Mouse (Mus musculus) stomach, embryonic 16.5 days (tissue): ENCODE measurements around the gene Cse1l. TPM values are rescaled to one million over a fixed set of nuclear protein-coding genes. Genes with fewer than 3 reads are reported as not detected.

Experiments
- ATAC-seq: fragments of 200-750 bp; cut with Nextera tagmentation; 2 replicates; pipeline ENCODE4 v1.8.0; 2017; ENCODE audit warnings: moderate number of reproducible peaks, moderate TSS enrichment; ENCODE audit not compliant: insufficient read depth, low FRiP score
- H3K27ac ChIP-seq: fragments of 300-500 bp; sonication (generic); 2 replicates; pipeline ENCODE4 v1.5.1; 2014; ENCODE audit warnings: low read length
- H3K27me3 ChIP-seq: fragments of 300-500 bp; sonication (generic); 2 replicates; pipeline ENCODE4 v1.6.1; 2014; ENCODE audit warnings: low read length, control low read depth, mixed read lengths; ENCODE audit not compliant: control insufficient read depth, insufficient read depth
- H3K36me3 ChIP-seq: fragments of 300-500 bp; sonication (generic); 2 replicates; pipeline ENCODE4 v1.6.1; 2014; ENCODE audit warnings: low read length; ENCODE audit not compliant: control insufficient read depth, insufficient read depth
- H3K4me1 ChIP-seq: fragments of 300-500 bp; sonication (generic); 2 replicates; pipeline ENCODE4 v1.6.1; 2014; ENCODE audit warnings: low read length, control low read depth, mixed read lengths; ENCODE audit not compliant: control insufficient read depth, insufficient read depth
- H3K4me2 ChIP-seq: fragments of 300-500 bp; sonication (generic); 2 replicates; pipeline ENCODE4 v1.6.1; 2014; ENCODE audit warnings: low read depth, low read length, mixed read lengths
- H3K4me3 ChIP-seq: fragments of 300-500 bp; sonication (generic); replicated peaks from 2 replicates; pipeline ENCODE4 v1.5.1; 2014; ENCODE audit warnings: mild to moderate bottlenecking, low read length
- H3K9ac ChIP-seq: fragments of 300-500 bp; sonication (generic); 2 replicates; pipeline ENCODE4 v1.6.1; 2014; ENCODE audit warnings: low read length
- H3K9me3 ChIP-seq: fragments of 300-500 bp; sonication (generic); replicated peaks from 2 replicates; pipeline ENCODE4 v1.6.1; 2016; ENCODE audit warnings: low read length, control low read depth; ENCODE audit not compliant: control insufficient read depth
- WGBS: fragments of 180-500 bp; shearing (Covaris S2); extraction: QIAGEN DNeasy Blood & Tissue Kit; methylation state at CpG from one replicate; pipeline ENCODE4 v1.1.7; 2014; 5-methylcytosine and 5-hydroxymethylcytosine counted together
- polyA plus RNA-seq: library from polyadenylated mRNA; unstranded; fragments of >200 nt; fragmentation: Nextera tagmentation; extraction: Ambion mirVana; gene quantifications from 2 replicates; pipeline ENCODE4 v1.2.1, GENCODE M21; 2015

The Cse1l gene
- polyA plus RNA-seq, 1 experiment from 2014 or later, result 94.0 TPM

DNA sequence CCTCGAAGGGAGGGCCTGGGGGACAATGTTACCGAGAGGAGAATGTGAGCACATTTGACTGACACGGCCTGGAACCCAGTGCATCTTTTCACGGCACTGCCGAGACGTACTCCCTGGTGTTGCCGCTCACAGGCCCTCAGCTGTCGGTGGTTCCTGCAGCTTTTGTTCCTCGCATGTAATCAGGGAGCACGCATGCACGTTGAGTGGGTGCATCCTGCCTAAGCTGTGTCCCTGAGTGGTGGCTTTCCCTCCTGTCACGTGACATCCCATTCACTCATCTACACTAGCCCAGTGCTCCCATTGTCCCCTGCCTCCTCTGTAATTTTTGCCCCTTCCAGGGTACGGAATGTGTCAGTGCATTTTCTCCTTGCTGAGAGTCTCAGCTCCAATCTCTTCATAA lies 9.5 kb upstream of the Cse1l start:
- H3K27ac ChIP-seq, result no peak overlapping the region
- ATAC-seq, result no peak
- no peaks in the 10 kb centered on the region for H3K27me3 ChIP-seq
- 80% methylated on average over 13 of the region's 13 CpGs for WGBS
- no peak overlapping the region for H3K9ac ChIP-seq
- H3K4me2 ChIP-seq, result no peak overlapping the region
- no peaks in the 10 kb centered on the region for H3K36me3 ChIP-seq
- H3K9me3 ChIP-seq, result no peaks in the 10 kb centered on the region
- no peak overlapping the region for H3K4me3 ChIP-seq
- no peaks in the 10 kb centered on the region for H3K4me1 ChIP-seq

DNA sequence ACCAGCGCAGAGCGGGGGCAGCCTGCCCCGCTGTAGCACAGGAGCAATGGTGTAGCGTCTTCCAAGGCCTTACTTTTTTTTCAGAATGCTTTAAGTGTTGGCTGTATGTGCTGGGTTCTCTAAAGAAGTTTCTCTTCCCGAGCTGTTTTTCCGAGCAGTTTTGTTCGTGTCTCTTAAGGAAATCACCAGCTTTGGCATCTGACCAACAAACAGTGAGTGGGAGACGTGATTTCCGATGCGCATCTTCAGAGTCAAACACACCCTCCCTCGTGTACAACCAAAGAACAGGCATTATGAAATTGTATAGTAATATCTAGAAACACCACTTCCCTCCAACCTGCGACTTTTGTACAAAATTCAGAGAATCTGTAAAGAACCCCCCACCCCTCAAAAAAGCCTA lies 8.9 kb upstream of the Cse1l start:
- Histone ChIP-seq H3K4me3 (no peak overlapping the region), H3K9me3 (no peaks in the 10 kb centered on the region), H3K4me2 (no peak overlapping the region), H3K27me3 (no peaks in the 10 kb centered on the region), H3K27ac (no peak overlapping the region), H3K9ac (no peak overlapping the region), H3K4me1 (no peaks in the 10 kb centered on the region), H3K36me3 (no peaks in the 10 kb centered on the region)
- no peak for ATAC-seq
- 87% methylated on average over 12 of the region's 12 CpGs for WGBS

DNA sequence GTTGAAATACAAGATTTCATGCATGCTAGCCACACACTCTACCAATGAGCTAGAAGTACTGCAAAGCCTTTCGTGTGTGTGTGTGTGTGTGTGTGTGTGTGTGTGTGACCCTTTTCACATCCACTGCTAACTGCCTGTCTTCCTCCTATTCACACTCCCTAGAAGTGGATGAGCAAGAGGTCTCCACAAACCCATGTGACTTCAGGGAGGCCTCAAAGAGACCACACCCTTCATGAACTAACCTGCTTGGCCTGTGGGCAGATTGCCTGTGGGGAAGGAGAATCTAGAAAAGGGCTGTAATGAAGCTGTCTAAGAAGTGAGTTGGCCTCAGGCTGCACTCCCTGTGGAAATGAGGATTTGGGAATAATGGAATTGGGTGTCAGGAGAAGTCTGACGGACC lies 6.7 kb upstream of the Cse1l start:
- Histone ChIP-seq H3K36me3 (no peaks in the 10 kb centered on the region), H3K4me1 (no peaks in the 10 kb centered on the region), H3K27me3 (no peaks in the 10 kb centered on the region), H3K9me3 (no peaks in the 10 kb centered on the region), H3K9ac (no peak overlapping the region), H3K4me2 (no peak overlapping the region), H3K4me3 (no peak overlapping the region), H3K27ac (no peak overlapping the region)
- 78% methylated on average over 2 of the region's 2 CpGs for WGBS
- no peak for ATAC-seq

DNA sequence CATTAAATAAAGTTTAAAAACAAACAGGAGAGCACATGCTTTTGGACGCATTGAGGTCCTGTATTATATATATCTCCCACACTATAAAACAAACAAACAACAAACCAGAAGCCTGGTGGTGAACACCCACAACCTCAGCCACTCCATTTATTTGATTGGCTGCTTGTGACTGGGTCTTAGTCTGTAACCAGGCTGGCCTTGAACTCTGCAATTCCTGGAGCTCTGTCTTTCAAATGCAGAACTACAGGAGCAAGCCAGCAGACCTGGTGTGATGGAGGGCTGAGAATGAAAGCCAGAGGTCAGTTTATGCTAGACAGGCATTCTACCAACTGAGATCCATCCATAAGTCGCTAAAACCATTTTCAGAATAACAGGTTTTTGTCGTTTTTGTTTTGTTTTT lies 6.1 kb upstream of the Cse1l start:
- ATAC-seq, result no peak
- Histone ChIP-seq H3K4me2 (no peak overlapping the region), H3K9me3 (no peaks in the 10 kb centered on the region), H3K36me3 (no peaks in the 10 kb centered on the region), H3K27ac (no peak overlapping the region), H3K27me3 (no peaks in the 10 kb centered on the region), H3K4me3 (no peak overlapping the region), H3K9ac (no peak overlapping the region), H3K4me1 (no peaks in the 10 kb centered on the region)
- 59% methylated on average over 3 of the region's 3 CpGs for WGBS

DNA sequence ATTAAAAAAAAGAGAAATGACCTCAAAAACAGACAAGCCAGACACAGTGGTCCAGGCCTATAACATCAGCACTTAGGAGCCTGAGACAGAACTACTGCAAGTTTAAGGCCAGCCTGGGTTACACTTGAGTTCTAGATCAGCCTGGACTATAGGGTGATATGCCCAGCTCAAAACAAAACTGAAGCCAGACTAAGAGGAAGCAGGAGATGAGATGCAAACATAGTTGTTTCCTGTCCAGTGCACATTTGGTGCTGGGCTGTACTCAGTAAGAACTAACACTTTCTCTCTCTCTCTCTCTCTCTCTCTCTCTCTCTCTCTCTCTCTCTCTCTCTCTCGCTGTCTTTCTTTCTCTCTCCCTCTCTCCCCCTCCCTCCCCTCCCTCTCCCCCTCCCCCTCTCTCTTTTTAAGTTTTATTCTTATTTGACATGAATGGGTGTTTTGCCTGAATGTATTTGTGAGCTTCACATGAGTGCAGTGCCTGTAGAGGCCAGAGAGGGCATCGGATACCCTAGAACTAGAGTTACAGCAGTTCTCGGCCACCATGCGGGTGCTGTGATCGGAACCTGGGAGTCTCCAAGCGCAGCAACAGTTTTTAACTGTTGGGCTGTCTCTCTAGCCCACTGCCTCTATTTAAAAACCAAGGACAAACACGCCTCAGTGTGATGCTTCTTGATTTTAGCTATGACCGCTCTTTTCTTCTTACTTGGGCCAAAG lies 4.9 kb upstream of the Cse1l start:
- Histone ChIP-seq H3K9me3 (no peaks in the 10 kb centered on the region), H3K27me3 (no peaks in the 10 kb centered on the region), H3K4me1 (no peaks in the 10 kb centered on the region), H3K27ac (no peak overlapping the region), H3K4me2 (no peak overlapping the region), H3K36me3 (no peaks in the 10 kb centered on the region), H3K4me3 (no peak overlapping the region), H3K9ac (no peak overlapping the region)
- ATAC-seq, result no peak
- 87% methylated on average over 8 of the region's 8 CpGs for WGBS

DNA sequence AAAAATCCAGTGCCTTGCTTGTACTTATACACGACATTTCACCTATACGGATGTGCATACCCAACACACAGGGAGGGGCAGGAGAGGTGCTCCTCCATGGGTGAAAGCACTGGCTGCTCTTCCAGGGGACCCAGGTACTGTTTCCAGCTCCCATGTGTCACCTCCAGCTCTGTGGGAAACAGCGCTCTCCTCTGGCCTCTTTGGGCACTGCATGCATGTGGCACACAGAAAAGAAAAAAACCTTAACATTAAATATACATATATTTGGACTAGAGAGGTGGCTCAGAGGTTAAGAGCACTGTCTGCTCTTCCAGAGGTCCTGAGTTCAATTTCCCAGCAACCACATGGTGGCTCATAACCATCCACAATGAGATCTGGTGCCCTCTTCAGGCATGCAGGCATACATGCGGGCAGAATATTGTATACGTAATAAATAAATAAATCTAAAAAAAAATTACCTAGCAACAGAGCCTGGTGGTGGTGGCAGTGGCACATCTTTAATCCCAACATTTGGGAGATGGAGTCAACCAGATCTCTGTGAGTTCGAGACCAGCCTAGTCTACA lies 2.0 kb upstream of the Cse1l start:
- ATAC-seq, result no peak
- 93% methylated on average over 6 of the region's 6 CpGs for WGBS
- Histone ChIP-seq H3K9me3 (no peaks in the 10 kb centered on the region), H3K4me2 (no peak overlapping the region), H3K9ac (no peak overlapping the region), H3K27ac (no peak overlapping the region), H3K27me3 (no peaks in the 10 kb centered on the region), H3K4me3 (no peak overlapping the region), H3K4me1 (peaks cover 11% of the 10 kb centered on the region), H3K36me3 (no peaks in the 10 kb centered on the region)

DNA sequence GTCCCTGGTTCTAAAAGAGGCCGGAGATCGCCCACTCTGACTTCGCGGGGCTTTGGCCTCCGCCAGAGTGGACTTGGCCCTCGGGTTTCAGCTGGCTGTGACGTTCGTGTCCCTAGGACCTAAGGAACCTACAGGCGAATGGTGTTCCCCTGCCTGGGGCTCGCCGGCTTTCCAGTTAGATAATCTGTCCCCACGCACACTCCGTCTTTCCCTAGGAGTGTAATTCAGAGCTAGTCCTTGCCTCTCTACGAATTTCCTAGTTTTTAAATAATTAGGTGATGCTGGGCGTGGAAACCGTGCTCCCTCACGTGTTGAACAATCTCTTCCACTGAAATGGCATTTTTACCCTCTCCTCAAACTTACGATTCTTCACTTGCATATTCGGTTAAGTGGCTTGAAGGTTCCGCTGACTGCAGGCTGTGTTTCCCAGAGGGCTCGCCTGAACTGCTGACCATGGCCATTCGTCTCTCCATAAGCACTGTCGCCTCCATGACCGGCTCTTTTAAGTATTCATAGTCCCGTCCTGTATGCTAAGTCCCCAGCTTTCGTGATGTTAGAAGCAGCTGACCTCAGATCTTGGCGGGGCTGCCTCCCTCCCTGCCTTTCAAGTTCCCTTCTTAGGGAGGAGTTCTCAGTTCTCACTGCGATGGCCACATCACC lies 813 bp downstream of the Cse1l start:
- Histone ChIP-seq H3K36me3 (0 out of 2 replicates have a peak, but pooled peaks cover 5% of the 10 kb centered on the region), H3K27me3 (no peaks in the 10 kb centered on the region), H3K4me2 (peak overlapping the region; percentile 84), H3K4me1 (peaks cover 11% of the 10 kb centered on the region), H3K4me3 (peak overlapping the region; percentile 85), H3K9me3 (no peaks in the 10 kb centered on the region), H3K9ac (peak overlapping the region; percentile 93), H3K27ac (peak overlapping the region; percentile 99)
- under 1% methylated on average over 28 of the region's 28 CpGs for WGBS
- peak; percentile 23; the same call in 1 of the 2 replicates for ATAC-seq

DNA sequence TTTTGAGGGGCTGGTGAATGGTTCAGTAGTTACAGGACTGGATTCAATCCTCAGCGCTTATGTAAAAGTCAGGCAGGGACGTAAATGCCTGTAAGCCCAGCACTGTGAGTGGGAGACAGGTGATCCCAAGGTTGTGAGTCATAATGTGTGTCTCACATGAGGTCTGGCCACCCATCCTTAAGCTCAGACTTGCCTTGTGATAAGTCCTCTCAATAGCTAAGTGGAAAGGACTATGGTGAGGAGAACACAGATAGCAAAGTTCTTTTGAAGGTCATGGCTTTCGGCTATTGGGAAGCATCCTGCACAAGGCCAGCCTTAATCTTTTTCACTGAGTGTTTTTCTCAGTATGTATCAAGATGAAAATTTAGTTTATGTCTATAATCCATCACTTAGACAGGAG lies 3.9 kb downstream of the Cse1l start:
- Histone ChIP-seq H3K4me3 (no peak overlapping the region), H3K4me1 (peaks cover 11% of the 10 kb centered on the region), H3K9ac (no peak overlapping the region), H3K27me3 (no peaks in the 10 kb centered on the region), H3K27ac (no peak overlapping the region), H3K9me3 (no peaks in the 10 kb centered on the region), H3K4me2 (no peak overlapping the region), H3K36me3 (0 out of 2 replicates have a peak, but pooled peaks cover 5% of the 10 kb centered on the region)
- WGBS, result 95% methylated on average over 3 of the region's 3 CpGs
- ATAC-seq, result no peak

DNA sequence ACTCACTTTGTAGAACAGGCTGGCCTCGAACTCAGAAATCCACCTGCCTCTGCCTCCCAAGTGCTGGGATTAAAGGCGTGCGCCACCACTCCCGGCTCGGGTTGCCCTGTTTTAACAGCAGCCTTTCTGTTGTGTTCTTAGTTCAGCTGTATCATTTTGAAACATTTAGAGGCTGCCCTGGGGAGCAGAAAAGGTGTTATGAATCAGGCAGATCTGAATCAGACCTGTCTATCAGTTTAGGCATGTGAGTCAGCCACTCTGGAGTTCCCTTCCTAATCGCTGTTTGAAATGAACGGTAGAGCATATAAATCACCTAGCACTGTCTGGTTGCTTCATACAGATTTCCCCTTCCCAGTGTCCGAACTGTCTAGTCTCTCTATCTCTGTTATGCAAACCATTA lies 4.7 kb downstream of the Cse1l start:
- no peak overlapping the region for H3K4me2 ChIP-seq
- no peak overlapping the region for H3K4me3 ChIP-seq
- H3K27me3 ChIP-seq, result no peaks in the 10 kb centered on the region
- no peak overlapping the region for H3K27ac ChIP-seq
- no peaks in the 10 kb centered on the region for H3K9me3 ChIP-seq
- H3K4me1 ChIP-seq, result peaks cover 11% of the 10 kb centered on the region
- H3K36me3 ChIP-seq, result 0 out of 2 replicates have a peak, but pooled peaks cover 5% of the 10 kb centered on the region
- ATAC-seq, result no peak
- 85% methylated on average over 8 of the region's 8 CpGs for whole genome bisulfite sequencing
- H3K9ac ChIP-seq, result no peak overlapping the region
